Mouse (Mus musculus) kidney, embryonic 14.5 days (tissue): ENCODE measurements around the gene Tnfrsf17. TPM values are rescaled to one million over a fixed set of nuclear protein-coding genes. Genes with fewer than 3 reads are reported as not detected.
A peak's percentile ranks its signal among the peaks of the same experiment; 100 is the strongest.

Experiments used
- ATAC-seq: fragments of 200-750 bp; cut with Nextera tagmentation; 2 replicates; pipeline ENCODE4 v1.8.0; 2017; ENCODE audit warnings: moderate number of reproducible peaks, mild to moderate bottlenecking, moderate TSS enrichment, moderate library complexity; ENCODE audit not compliant: low FRiP score, low TSS enrichment
- H3K27ac ChIP-seq: fragments of 300-500 bp; sonication (generic); 2 replicates; pipeline ENCODE4 v1.5.1; 2014; ENCODE audit warnings: low read depth, mild to moderate bottlenecking, low read length, moderate library complexity, mixed read lengths
- H3K27me3 ChIP-seq: fragments of 300-500 bp; sonication (generic); 2 replicates; pipeline ENCODE4 v1.6.1; 2014; ENCODE audit warnings: mild to moderate bottlenecking, low read length; ENCODE audit not compliant: control insufficient read depth, insufficient read depth
- H3K36me3 ChIP-seq: fragments of 300-500 bp; sonication (generic); 2 replicates; pipeline ENCODE4 v1.6.1; 2014; ENCODE audit warnings: low read length, mixed read lengths; ENCODE audit not compliant: control insufficient read depth, insufficient read depth
- H3K4me1 ChIP-seq: fragments of 300-500 bp; sonication (generic); 2 replicates; pipeline ENCODE4 v1.6.1; 2014; ENCODE audit warnings: low read length, mixed read lengths; ENCODE audit not compliant: control insufficient read depth, insufficient read depth
- H3K4me2 ChIP-seq: fragments of 300-500 bp; sonication (generic); replicated peaks from 2 replicates; pipeline ENCODE4 v1.6.1; 2014; ENCODE audit warnings: low read depth, mild to moderate bottlenecking, low read length
- H3K4me3 ChIP-seq: fragments of 300-500 bp; sonication (generic); 2 replicates; pipeline ENCODE4 v1.5.1; 2014; ENCODE audit warnings: mild to moderate bottlenecking, low read length
- H3K9ac ChIP-seq: fragments of 300-500 bp; sonication (generic); 2 replicates; pipeline ENCODE4 v1.6.1; 2014; ENCODE audit warnings: low read depth, mild to moderate bottlenecking, low read length, moderate library complexity
- H3K9me3 ChIP-seq: fragments of 300-500 bp; sonication (generic); 2 replicates; pipeline ENCODE4 v1.6.1; 2016; ENCODE audit warnings: low read length; ENCODE audit not compliant: control insufficient read depth
- WGBS: fragments of 180-500 bp; shearing (Covaris S2); extraction: QIAGEN DNeasy Blood & Tissue Kit; methylation state at CpG from one replicate; pipeline ENCODE4 v1.1.7; 2014; 5-methylcytosine and 5-hydroxymethylcytosine counted together
- polyA plus RNA-seq: library from polyadenylated mRNA; unstranded; fragments of >200 nt; fragmentation: Nextera tagmentation; extraction: Ambion mirVana; gene quantifications from 2 replicates; pipeline ENCODE4 v1.2.1, GENCODE M21; 2014

Tnfrsf17 gene
- polyA plus RNA-seq, 1 experiment from 2014 or later, result not detected

DNA sequence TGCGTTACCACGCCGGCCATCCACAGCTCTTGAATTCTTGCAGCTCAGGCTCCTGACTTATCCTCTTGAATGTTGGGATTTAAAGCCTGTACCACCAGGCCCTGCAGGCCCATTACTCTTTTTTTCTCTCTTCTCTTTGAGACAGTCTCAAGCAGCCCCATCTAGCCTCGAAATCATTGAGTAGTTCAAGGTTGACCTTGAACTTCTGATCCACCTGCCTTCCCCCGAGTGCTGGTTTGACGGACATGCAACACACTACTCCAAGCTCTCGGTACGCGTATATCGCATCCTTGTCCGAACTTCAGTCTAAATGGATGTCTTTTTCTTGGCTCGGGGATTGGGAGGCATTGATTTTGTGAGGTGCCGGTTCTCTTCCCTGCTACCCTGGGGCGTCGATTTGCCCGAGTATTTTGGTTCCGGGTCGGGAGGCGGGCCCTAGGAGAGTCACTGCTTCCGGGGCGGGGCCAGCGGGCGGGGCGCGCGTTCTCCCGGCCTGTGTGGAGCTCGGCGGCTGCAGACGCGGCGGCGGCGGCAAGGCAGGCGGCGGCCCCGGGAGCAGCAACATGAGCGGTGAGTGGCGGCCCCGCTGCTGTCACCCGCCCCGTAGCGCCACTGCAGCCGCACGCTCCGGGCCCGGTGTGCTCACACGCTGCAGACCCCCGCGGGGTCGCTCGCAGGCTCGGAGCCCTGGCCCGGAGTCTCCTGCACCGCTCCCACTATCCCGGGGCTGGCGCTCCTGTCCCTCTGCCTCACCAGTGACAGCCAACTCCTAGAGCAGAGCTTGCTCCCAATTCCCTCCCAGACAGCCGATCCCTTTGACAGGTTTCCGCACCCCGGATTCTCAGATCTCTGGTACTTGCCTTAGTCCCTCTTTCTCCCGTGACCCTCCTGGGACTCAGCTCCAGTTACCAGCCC is 9.1 kb downstream of the Tnfrsf17 start, which contains the start of gene Snx29:
Snx29 (plus strand) TSS at position 500 of the 915 bp plus-strand sequence.
- 4% methylated on average over 59 of the region's 61 CpGs for WGBS
- no peaks in the 10 kb centered on the region for H3K36me3 ChIP-seq
- H3K4me3 ChIP-seq, result peak within 1 kb of the TSS; percentile 84
- H3K27ac ChIP-seq, result peak within 1 kb of the TSS; percentile 76
- H3K27me3 ChIP-seq, result no peaks in the 10 kb centered on the region
- H3K9me3 ChIP-seq, result no peaks in the 10 kb centered on the region
- H3K4me1 ChIP-seq, result peaks cover 4% of the 10 kb centered on the region; the same call in 1 of the 2 replicates
- H3K9ac ChIP-seq, result peak within 1 kb of the TSS; percentile 86
- peak; percentile 98 for ATAC-seq
- peak within 1 kb of the TSS; percentile 82 for H3K4me2 ChIP-seq

DNA sequence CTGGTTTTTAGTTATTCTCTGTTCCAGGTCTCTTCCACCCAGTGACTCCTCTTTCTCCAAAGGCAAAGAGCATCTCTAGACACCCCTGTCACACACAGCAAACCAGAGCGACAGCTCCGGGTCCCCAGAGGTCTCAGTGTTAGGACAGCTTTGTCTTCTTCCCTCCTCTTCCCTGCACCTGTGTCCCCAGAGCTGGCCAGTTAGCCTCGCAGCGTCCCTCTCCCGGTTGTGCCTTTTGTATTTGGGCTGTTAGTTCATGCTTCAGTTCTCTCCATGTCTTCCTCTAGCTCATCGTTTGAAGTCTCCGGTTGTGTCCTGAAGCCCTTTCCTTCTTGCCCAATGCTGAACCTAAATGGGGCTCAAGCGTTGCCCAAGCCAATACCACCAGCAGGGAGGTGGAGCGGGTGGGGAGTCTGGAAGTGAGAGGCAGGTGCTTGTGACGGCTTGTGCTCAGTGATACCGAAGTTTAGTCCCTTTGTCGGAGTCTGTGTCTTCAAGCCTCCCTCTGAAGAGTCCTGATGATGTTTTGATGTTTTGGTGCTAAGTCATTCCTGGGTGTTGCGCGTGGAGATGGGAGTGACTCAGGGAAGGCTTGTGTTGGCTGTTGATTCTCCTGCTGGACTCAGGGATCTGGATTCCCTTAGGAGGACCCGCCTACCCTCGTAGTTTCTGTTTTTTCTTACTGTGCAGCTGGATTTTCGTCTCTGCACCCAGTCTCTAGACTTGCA is 9.9 kb downstream of the Tnfrsf17 start:
- H3K9me3 ChIP-seq, result no peaks in the 10 kb centered on the region
- H3K36me3 ChIP-seq, result no peaks in the 10 kb centered on the region
- peak overlapping the region; percentile 76 for H3K27ac ChIP-seq
- 5% methylated on average over 17 of the region's 17 CpGs for WGBS
- H3K4me2 ChIP-seq, result peak overlapping the region; percentile 82
- H3K4me1 ChIP-seq, result peaks cover 4% of the 10 kb centered on the region; the same call in 1 of the 2 replicates
- peak overlapping the region; percentile 86 for H3K9ac ChIP-seq
- peak overlapping the region; percentile 84 for H3K4me3 ChIP-seq
- no peaks in the 10 kb centered on the region for H3K27me3 ChIP-seq
- ATAC-seq, result peak; percentile 30; the same call in 1 of the 2 replicates

DNA sequence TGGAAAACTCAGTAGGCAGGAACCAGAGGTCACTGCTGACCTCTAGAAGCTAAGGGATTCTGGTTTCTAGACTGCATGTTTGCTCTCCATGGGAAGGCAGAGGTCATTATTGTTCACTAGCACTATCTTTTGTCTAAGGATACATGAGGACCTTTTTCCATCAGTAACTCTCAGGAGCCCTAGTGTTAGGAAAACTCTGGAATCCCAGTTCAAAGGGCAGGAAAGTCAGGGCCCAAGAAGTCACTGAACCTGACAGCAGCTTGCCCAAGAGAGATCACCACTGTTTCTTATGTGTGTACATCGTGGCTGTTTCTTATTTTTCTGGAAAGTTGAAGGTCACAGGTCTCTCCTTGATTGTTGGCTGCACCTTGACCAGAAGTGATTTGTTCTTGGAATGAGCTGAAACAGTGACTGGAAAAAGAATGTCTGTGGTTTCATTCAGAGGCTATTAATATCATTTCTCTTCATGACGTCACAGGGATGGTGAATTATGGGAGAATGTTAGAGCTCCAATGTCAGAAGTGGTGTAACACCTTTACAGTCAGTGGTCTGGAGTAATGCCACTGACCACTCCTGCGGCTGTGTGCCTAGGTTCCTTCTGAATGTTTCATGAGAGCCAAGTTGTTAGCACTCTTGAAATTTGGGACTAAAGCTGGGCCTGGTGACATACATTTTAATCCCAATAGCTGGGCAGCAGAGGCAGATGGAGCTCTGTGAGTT is 16.6 kb downstream of the Tnfrsf17 start:
- Histone ChIP-seq H3K9ac (no peak overlapping the region), H3K4me1 (no peaks in the 10 kb centered on the region), H3K4me3 (no peak overlapping the region), H3K36me3 (no peaks in the 10 kb centered on the region), H3K27ac (no peak overlapping the region), H3K9me3 (no peaks in the 10 kb centered on the region), H3K27me3 (no peaks in the 10 kb centered on the region), H3K4me2 (no peak overlapping the region)
- 83% methylated on average over 3 of the region's 3 CpGs for WGBS
- no peak for ATAC-seq

GRCm38 (mm10) chr16:11331030-11331429 is 17.4 kb downstream of the Tnfrsf17 start:
- Histone ChIP-seq H3K4me2 (no peak overlapping the region), H3K9ac (no peak overlapping the region), H3K36me3 (no peaks in the 10 kb centered on the region), H3K9me3 (no peaks in the 10 kb centered on the region), H3K27me3 (no peaks in the 10 kb centered on the region), H3K4me1 (no peaks in the 10 kb centered on the region), H3K4me3 (no peak overlapping the region), H3K27ac (no peak overlapping the region)
- WGBS, result 91% methylated on average over 1 of the region's 1 CpGs
- no peak for ATAC-seq

DNA sequence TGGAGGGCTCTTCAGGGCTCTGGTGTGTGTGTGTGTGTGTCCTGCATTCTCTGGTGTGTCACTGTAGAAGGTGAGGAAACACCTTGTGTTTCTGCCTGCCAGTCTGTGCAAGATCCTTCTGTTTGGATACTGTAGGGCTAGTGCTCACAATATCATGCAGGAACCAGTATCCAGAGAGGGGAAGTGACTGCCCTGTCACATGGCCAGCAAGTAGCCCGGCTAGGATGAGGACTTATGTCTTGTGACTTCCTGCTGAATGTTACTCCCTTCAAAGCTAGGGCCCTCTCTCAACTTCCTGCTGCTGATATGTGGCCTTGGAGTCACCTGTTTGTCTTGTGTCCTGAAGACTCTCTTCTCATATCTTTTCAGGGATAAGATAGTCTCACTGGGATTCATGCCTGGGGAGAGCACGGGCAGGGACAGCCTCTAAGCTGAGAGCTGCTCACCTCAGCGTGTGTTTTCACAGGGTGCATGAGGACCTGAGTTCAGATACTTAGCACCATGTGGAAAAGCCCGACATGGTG is 29.7 kb downstream of the Tnfrsf17 start:
- no peak overlapping the region for H3K27ac ChIP-seq
- no peak for ATAC-seq
- no peaks in the 10 kb centered on the region for H3K27me3 ChIP-seq
- WGBS, result 75% methylated on average over 4 of the region's 4 CpGs
- H3K4me2 ChIP-seq, result no peak overlapping the region
- H3K4me1 ChIP-seq, result no peaks in the 10 kb centered on the region
- no peak overlapping the region for H3K9ac ChIP-seq
- no peaks in the 10 kb centered on the region for H3K9me3 ChIP-seq
- no peak overlapping the region for H3K4me3 ChIP-seq
- H3K36me3 ChIP-seq, result no peaks in the 10 kb centered on the region

GRCm38 (mm10) chr16:11351903-11352302 is 38.3 kb downstream of the Tnfrsf17 start:
- no peaks in the 10 kb centered on the region; the same call in 1 of the 2 replicates for H3K36me3 ChIP-seq
- H3K4me1 ChIP-seq, result no peaks in the 10 kb centered on the region
- H3K4me2 ChIP-seq, result no peak overlapping the region
- 62% methylated on average over 7 of the region's 7 CpGs for WGBS
- H3K4me3 ChIP-seq, result no peak overlapping the region
- H3K9ac ChIP-seq, result no peak overlapping the region
- no peak for ATAC-seq
- H3K27me3 ChIP-seq, result no peaks in the 10 kb centered on the region
- no peaks in the 10 kb centered on the region for H3K9me3 ChIP-seq
- no peak overlapping the region for H3K27ac ChIP-seq

GRCm38 (mm10) chr16:11359173-11359572 is 45.6 kb downstream of the Tnfrsf17 start:
- no peaks in the 10 kb centered on the region for H3K27me3 ChIP-seq
- H3K4me1 ChIP-seq, result no peaks in the 10 kb centered on the region
- no peak for ATAC-seq
- H3K9ac ChIP-seq, result no peak overlapping the region
- WGBS, result 67% methylated on average over 5 of the region's 5 CpGs
- H3K27ac ChIP-seq, result no peak overlapping the region
- H3K9me3 ChIP-seq, result no peaks in the 10 kb centered on the region
- no peaks in the 10 kb centered on the region for H3K36me3 ChIP-seq
- no peak overlapping the region for H3K4me3 ChIP-seq
- no peak overlapping the region for H3K4me2 ChIP-seq

DNA sequence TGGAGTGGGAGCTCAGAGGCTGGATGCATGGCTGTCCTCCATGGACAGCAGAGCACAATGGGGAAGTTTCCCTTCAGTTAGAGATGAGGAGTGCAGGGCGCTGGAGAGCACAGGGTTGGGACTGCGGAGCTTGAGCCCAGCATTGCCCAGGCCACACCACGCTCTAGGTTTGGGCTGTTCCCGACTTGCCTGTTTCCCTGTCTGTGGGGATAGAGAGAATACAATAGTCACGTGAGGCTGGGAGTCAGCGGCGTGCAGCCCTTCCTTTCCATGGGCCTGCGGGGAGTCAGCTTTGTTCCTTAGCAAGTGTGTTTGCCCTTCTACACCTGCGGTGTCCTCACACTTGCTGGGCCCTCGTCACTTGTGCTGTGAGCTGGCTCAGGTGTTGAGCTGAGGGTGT is 46.3 kb downstream of the Tnfrsf17 start:
- no peak overlapping the region for H3K4me3 ChIP-seq
- WGBS, result 49% methylated on average over 10 of the region's 10 CpGs

More for the DNA sequence above, 46.3 kb downstream of the Tnfrsf17 start:
- ATAC-seq, result no peak
- H3K9ac ChIP-seq, result no peak overlapping the region
- H3K9me3 ChIP-seq, result no peaks in the 10 kb centered on the region
- H3K36me3 ChIP-seq, result no peaks in the 10 kb centered on the region
- no peak overlapping the region for H3K4me2 ChIP-seq
- H3K27me3 ChIP-seq, result no peaks in the 10 kb centered on the region
- H3K4me1 ChIP-seq, result no peaks in the 10 kb centered on the region
- no peak overlapping the region for H3K27ac ChIP-seq
